Mouse (Mus musculus): ENCODE measurements around the gene Slc27a5. TPM values are rescaled to one million over a fixed set of nuclear protein-coding genes. Genes with fewer than 3 reads are reported as not detected.

Gene Slc27a5
- polyA plus RNA-seq (2015; fragmentation: Nextera tagmentation; extraction: Ambion mirVana), result 0.21 and 0.75 TPM in 2 replicates

DNA sequence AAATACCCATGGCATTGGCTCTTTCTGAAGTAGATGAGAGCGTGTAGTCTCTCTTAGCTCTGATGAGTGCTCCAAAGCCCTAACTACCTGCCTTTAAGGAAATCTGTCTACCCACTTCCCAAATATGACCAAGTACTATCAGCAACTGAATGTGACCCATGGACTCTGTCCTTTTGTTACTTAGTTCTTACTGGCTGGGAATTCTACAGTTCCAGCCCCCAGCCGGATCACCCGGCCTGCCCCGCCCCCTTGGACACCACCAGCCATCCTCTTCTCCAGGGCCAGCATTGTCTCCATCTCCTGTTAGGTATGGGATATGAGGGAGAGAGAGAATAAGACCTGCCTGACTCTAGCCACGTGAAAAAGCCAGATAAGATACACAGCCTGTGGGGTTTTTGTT lies at the start of gene Slc27a5:
Gene Slc27a5 (minus strand): TSS at position 140 of the 400 bp plus-strand sequence.
- Histone ChIP-seq H3K27ac (ENCODE audit: low read length) (no peak within 1 kb of the TSS), H3K9ac (replicated peaks; ENCODE audit: low read depth, low read length) (no peak within 1 kb of the TSS), H3K4me3 (replicated peaks; ENCODE audit: low read length) (no peak within 1 kb of the TSS), H3K4me2 (ENCODE audit: low read length) (no peak within 1 kb of the TSS), H3K9me3 (ENCODE audit: control insufficient read depth, low read length) (no peaks in the 10 kb centered on the region), H3K27me3 (replicated peaks; ENCODE audit: control insufficient read depth, insufficient read depth, low read length) (no peaks in the 10 kb centered on the region), H3K4me1 (replicated peaks; ENCODE audit: control insufficient read depth, insufficient read depth, low read length) (no peaks in the 10 kb centered on the region), H3K36me3 (ENCODE audit: control insufficient read depth, insufficient read depth) (no peaks in the 10 kb centered on the region)
- no peak for ATAC-seq
- 85% methylated on average over 5 of the region's 5 CpGs for WGBS

DNA sequence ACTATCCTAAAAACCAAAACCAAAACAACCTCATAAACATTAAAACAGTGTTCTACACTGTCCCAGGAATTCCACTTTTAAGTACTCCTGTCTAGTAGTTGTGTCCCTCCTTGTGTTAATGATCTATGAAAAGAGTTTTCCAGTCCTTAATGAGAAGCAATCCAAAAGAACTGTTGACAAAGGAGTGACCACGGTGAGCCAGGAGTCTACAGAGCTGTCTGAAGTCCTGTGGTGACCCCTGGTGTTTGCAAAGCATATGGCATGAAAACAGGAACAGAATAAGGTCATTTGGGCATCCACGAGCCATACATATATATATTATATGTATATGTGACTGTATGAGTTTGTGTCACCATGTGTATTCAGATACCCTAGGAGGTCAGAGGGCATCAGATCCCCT lies 48.1 kb upstream of the Slc27a5 start:
- 5% methylated on average over 2 of the region's 2 CpGs for WGBS
- H3K9me3 ChIP-seq (ENCODE audit: control insufficient read depth, low read length), result no peaks in the 10 kb centered on the region
- H3K27me3 ChIP-seq (replicated peaks; ENCODE audit: control insufficient read depth, insufficient read depth, low read length), result peaks cover 20% of the 10 kb centered on the region
- H3K27ac ChIP-seq (ENCODE audit: low read length), result no peak overlapping the region
- peaks cover 14% of the 10 kb centered on the region for H3K4me1 ChIP-seq (replicated peaks; ENCODE audit: control insufficient read depth, insufficient read depth, low read length)
- no peak for ATAC-seq
- H3K4me2 ChIP-seq (ENCODE audit: low read length), result no peak overlapping the region
- H3K9ac ChIP-seq (replicated peaks; ENCODE audit: low read depth, low read length), result no peak overlapping the region
- no peak overlapping the region for H3K4me3 ChIP-seq (replicated peaks; ENCODE audit: low read length)
- no peaks in the 10 kb centered on the region for H3K36me3 ChIP-seq (ENCODE audit: control insufficient read depth, insufficient read depth)

DNA sequence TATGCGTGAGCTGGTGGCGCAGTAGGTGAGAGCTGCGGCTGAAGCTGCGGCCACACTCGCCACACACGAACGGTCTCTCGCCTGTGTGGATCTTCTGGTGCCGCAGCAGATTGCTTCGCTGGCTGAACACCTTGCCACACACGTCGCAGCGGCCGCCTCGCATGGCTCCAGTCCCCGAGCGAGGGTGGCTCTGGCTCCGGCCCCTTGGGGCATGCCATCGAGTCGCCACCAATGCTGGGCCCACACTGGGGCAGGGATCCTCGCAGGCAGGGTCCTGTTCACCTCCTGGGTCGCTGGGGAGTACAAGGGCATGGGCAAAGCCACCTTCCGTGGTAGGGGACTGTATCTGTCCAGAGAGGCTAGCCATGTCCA lies 46.2 kb upstream of the Slc27a5 start:
- no peak for ATAC-seq
- H3K4me1 ChIP-seq (replicated peaks; ENCODE audit: control insufficient read depth, insufficient read depth, low read length), result peaks cover 14% of the 10 kb centered on the region
- H3K9me3 ChIP-seq (ENCODE audit: control insufficient read depth, low read length), result no peaks in the 10 kb centered on the region
- WGBS, result 3% methylated on average over 23 of the region's 23 CpGs
- H3K4me3 ChIP-seq (replicated peaks; ENCODE audit: low read length), result peak overlapping the region; percentile 51
- H3K9ac ChIP-seq (replicated peaks; ENCODE audit: low read depth, low read length), result peak overlapping the region; percentile 67
- no peaks in the 10 kb centered on the region for H3K36me3 ChIP-seq (ENCODE audit: control insufficient read depth, insufficient read depth)
- peak overlapping the region; percentile 92 for H3K4me2 ChIP-seq (ENCODE audit: low read length)
- H3K27ac ChIP-seq (ENCODE audit: low read length), result no peak overlapping the region
- peaks cover 20% of the 10 kb centered on the region for H3K27me3 ChIP-seq (replicated peaks; ENCODE audit: control insufficient read depth, insufficient read depth, low read length)

DNA sequence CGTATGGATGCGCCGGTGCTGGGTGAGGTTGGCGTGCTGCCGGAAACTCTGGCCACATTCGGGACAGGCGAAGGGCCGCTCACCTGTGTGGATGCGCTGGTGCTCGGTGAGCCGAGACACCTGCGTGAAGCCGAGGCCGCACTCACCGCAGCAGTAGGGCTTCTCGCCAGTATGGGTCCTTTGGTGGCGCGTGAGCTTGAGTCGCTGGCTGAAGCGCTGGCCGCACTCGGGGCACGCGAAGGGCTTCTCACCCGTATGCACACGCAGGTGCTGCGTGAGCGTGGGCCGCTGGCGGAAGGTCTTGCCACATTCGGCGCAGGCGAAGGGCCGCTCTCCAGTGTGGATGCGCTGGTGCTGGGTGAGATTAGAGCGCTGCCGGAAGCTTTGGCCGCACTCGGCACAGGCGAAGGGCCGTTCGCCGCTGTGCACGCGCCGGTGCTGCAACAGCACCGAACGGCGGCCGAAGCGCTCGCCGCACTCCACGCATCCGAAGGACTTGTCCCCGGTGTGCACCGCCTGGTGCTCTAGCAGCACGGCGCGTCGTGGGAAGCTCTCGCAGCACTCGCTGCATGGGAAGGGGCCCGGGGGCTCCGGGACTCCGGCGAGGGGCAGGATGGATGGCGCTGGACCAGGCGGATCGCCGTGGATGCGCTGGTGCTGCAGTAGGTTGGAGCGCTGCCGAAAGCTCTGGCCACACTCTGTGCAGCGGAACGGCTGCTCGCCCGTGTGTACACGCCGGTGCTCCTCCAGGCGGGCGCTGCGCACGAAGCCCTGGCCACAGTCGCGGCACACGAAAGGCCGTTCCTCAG lies 45.7 kb upstream of the Slc27a5 start:
- H3K4me1 ChIP-seq (replicated peaks; ENCODE audit: control insufficient read depth, insufficient read depth, low read length), result peaks cover 20% of the 10 kb centered on the region

DNA sequence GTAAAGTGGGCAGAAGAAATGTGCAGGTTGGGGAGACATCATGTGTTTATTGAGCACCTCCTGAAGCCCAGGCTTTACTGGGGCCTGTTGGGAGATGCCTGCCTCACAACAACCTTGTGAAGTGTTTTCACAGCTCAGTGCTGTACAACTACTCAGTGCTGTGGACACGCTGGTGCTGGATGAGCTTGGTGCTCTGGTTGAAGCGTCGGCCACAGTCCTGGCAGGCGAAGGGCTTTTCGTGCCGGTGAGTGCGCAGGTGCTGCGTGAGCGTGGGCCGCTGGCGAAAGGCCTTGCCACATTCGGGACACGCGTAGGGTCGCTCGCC lies 45.1 kb upstream of the Slc27a5 start:
- Histone ChIP-seq H3K4me1 (replicated peaks; ENCODE audit: control insufficient read depth, insufficient read depth, low read length) (peaks cover 22% of the 10 kb centered on the region), H3K27me3 (replicated peaks; ENCODE audit: control insufficient read depth, insufficient read depth, low read length) (peaks cover 20% of the 10 kb centered on the region), H3K9me3 (ENCODE audit: control insufficient read depth, low read length) (no peaks in the 10 kb centered on the region), H3K4me2 (ENCODE audit: low read length) (peak overlapping the region; percentile 92), H3K27ac (ENCODE audit: low read length) (no peak overlapping the region), H3K4me3 (replicated peaks; ENCODE audit: low read length) (peak overlapping the region; percentile 51), H3K36me3 (ENCODE audit: control insufficient read depth, insufficient read depth) (no peaks in the 10 kb centered on the region), H3K9ac (replicated peaks; ENCODE audit: low read depth, low read length) (peak overlapping the region; percentile 67; the same call in 1 of the 2 replicates)
- 39% methylated on average over 16 of the region's 16 CpGs for WGBS
- ATAC-seq, result no peak

More for the DNA sequence above, 45.7 kb upstream of the Slc27a5 start:
- 4% methylated on average over 84 of the region's 88 CpGs for WGBS
- Histone ChIP-seq H3K27me3 (replicated peaks; ENCODE audit: control insufficient read depth, insufficient read depth, low read length) (peaks cover 20% of the 10 kb centered on the region), H3K27ac (ENCODE audit: low read length) (no peak overlapping the region), H3K9ac (replicated peaks; ENCODE audit: low read depth, low read length) (peak overlapping the region; percentile 67), H3K4me2 (ENCODE audit: low read length) (peak overlapping the region; percentile 92), H3K36me3 (ENCODE audit: control insufficient read depth, insufficient read depth) (no peaks in the 10 kb centered on the region), H3K9me3 (ENCODE audit: control insufficient read depth, low read length) (no peaks in the 10 kb centered on the region), H3K4me3 (replicated peaks; ENCODE audit: low read length) (peak overlapping the region; percentile 51)
- peak; percentile 53 for ATAC-seq

DNA sequence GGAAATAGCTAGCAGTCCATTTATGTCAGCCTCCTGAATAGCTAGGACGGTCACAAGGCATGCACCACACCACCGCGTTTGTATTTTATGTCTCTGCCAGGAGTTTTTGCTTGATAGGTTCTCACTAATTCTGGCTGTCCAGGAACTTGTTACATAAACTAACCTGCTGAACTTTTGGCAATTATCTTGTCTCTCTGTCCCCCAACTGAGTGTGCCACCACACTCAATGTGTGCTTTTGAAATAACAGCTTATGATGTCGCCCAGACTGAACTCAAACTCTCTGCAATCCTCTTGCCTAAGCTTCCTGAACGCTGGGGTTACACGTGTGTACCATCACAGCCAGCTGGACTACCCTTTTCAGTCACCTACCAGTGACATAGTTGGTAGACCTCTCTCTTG lies 44.5 kb upstream of the Slc27a5 start:
- no peak overlapping the region for H3K9ac ChIP-seq (replicated peaks; ENCODE audit: low read depth, low read length)
- H3K4me2 ChIP-seq (ENCODE audit: low read length), result no peak overlapping the region
- no peaks in the 10 kb centered on the region for H3K9me3 ChIP-seq (ENCODE audit: control insufficient read depth, low read length)
- H3K4me3 ChIP-seq (replicated peaks; ENCODE audit: low read length), result no peak overlapping the region
- no peak for ATAC-seq
- H3K36me3 ChIP-seq (ENCODE audit: control insufficient read depth, insufficient read depth), result no peaks in the 10 kb centered on the region
- 82% methylated on average over 6 of the region's 6 CpGs for WGBS
- H3K4me1 ChIP-seq (replicated peaks; ENCODE audit: control insufficient read depth, insufficient read depth, low read length), result peaks cover 22% of the 10 kb centered on the region
- H3K27me3 ChIP-seq (replicated peaks; ENCODE audit: control insufficient read depth, insufficient read depth, low read length), result peaks cover 20% of the 10 kb centered on the region
- no peak overlapping the region for H3K27ac ChIP-seq (ENCODE audit: low read length)

DNA sequence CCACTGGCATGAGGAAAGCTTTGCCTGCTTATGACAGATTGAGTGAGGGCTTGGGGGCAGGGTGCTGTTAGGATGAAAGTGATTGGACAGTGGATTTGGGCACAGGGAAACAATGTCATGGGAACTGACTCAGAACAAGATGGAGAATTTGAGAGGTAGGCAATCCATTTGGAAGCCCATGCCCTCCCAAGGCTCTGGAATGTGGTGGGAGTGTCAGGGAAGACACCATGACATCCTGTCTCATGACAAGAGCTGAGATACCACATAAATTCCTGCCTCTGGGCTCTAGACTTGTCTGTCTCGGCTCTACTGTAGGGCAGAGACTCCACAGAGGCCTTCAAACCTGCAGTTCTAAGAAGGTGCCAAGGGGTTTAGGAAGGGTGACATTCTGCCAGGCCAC lies 43.3 kb upstream of the Slc27a5 start:
- peaks cover 20% of the 10 kb centered on the region for H3K27me3 ChIP-seq (replicated peaks; ENCODE audit: control insufficient read depth, insufficient read depth, low read length)
- no peaks in the 10 kb centered on the region for H3K9me3 ChIP-seq (ENCODE audit: control insufficient read depth, low read length)
- H3K4me1 ChIP-seq (replicated peaks; ENCODE audit: control insufficient read depth, insufficient read depth, low read length), result peaks cover 31% of the 10 kb centered on the region
- H3K9ac ChIP-seq (replicated peaks; ENCODE audit: low read depth, low read length), result no peak overlapping the region
- no peak overlapping the region for H3K27ac ChIP-seq (ENCODE audit: low read length)
- WGBS, result 72% methylated on average over 1 of the region's 1 CpGs
- H3K4me3 ChIP-seq (replicated peaks; ENCODE audit: low read length), result no peak overlapping the region
- no peak for ATAC-seq
- peaks cover under 1% of the 10 kb centered on the region; the same call in 1 of the 2 replicates for H3K36me3 ChIP-seq (ENCODE audit: control insufficient read depth, insufficient read depth)
- H3K4me2 ChIP-seq (ENCODE audit: low read length), result no peak overlapping the region

DNA sequence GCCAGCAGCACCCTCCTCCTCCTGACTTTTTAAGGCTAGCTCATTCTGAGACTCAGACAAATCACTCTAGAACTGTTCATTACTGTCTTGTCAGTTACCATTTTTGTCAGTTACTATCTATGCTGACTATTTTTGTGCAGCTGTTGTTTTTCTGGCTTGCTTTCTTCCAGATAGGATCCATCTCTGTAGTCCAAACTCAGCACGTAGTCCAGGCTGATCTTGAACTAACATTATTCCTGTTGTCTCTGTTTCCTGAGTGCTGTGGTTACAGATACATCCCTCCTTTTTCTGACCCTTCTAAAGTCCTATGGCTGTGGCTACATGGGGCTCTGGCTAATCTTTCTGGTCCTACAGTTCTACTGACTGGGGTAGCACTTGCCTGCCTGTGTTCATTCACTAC lies 41.2 kb upstream of the Slc27a5 start:
- no peak overlapping the region for H3K4me3 ChIP-seq (replicated peaks; ENCODE audit: low read length)

DNA sequence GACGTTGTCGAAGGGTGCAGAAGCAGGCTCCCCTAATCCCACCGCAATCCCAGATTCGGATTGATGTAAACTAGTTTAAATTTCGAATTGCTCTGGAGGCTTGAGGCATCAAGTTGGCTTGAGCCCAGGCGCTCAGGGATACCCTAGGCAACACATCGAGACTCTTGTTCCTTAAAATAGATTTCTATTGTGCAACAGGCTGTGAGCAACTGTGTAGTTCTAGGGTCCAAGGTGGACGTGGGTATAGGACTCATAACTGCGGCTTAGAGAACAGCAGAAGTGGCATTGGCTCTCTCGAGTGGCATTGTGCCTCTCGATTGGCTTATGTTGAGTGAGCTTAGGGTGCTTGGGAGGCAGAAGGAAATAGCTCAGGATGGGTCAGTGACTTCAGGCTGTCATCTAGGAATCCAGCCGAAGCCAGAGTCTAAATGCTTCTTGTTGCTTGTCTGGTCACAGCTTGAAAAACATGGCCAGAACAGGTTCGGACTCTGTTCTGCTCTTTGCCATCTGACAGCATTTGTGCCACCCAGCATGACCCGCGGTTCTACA lies 40.7 kb upstream of the Slc27a5 start:
- no peak for ATAC-seq
- Histone ChIP-seq H3K4me1 (replicated peaks; ENCODE audit: control insufficient read depth, insufficient read depth, low read length) (peaks cover 36% of the 10 kb centered on the region), H3K27ac (ENCODE audit: low read length) (peak overlapping the region; percentile 100), H3K9me3 (ENCODE audit: control insufficient read depth, low read length) (no peaks in the 10 kb centered on the region), H3K9ac (replicated peaks; ENCODE audit: low read depth, low read length) (peak overlapping the region; percentile 98), H3K27me3 (replicated peaks; ENCODE audit: control insufficient read depth, insufficient read depth, low read length) (peaks cover 10% of the 10 kb centered on the region), H3K36me3 (ENCODE audit: control insufficient read depth, insufficient read depth) (peaks cover 12% of the 10 kb centered on the region), H3K4me2 (ENCODE audit: low read length) (peak overlapping the region; percentile 71), H3K4me3 (replicated peaks; ENCODE audit: low read length) (peak overlapping the region; percentile 77)
- WGBS, result 19% methylated on average over 15 of the region's 15 CpGs

More for the DNA sequence above, 41.2 kb upstream of the Slc27a5 start:
- peak overlapping the region; percentile 71 for H3K4me2 ChIP-seq (ENCODE audit: low read length)
- peaks cover 12% of the 10 kb centered on the region for H3K36me3 ChIP-seq (ENCODE audit: control insufficient read depth, insufficient read depth)
- ATAC-seq, result no peak
- H3K9ac ChIP-seq (replicated peaks; ENCODE audit: low read depth, low read length), result peak overlapping the region; percentile 98
- H3K27me3 ChIP-seq (replicated peaks; ENCODE audit: control insufficient read depth, insufficient read depth, low read length), result peaks cover 11% of the 10 kb centered on the region
- no peak overlapping the region; the same call in 1 of the 2 replicates for H3K27ac ChIP-seq (ENCODE audit: low read length)
- WGBS, result 91% methylated on average over 1 of the region's 1 CpGs
- H3K9me3 ChIP-seq (ENCODE audit: control insufficient read depth, low read length), result no peaks in the 10 kb centered on the region
- peaks cover 37% of the 10 kb centered on the region for H3K4me1 ChIP-seq (replicated peaks; ENCODE audit: control insufficient read depth, insufficient read depth, low read length)
